Mouse (Mus musculus): ENCODE measurements around the gene Egln1. TPM values are rescaled to one million over a fixed set of nuclear protein-coding genes. Genes with fewer than 3 reads are reported as not detected.

The Egln1 gene
- total RNA-seq, 2 experiments from 2014 or later: 16.3 to 24.1 TPM

DNA sequence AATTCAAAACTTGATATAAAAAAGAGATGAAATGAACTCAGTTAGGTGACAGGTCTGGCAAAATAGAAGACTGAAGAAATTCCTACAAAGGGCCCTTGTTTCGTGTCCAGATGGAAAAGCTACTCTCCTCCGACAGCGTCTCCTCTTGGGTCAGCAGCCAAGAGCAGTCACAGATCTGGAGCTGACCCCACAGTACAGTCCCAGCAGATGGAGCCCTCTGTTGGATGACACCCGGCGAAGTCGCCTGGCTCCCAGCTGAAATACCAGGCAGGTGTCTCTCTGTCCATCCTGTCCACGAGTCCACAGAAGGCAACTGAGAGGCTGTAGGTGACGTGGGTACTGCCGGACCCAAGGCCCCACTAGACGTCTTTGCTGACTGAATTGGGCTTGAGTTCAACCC, 38.8 kb downstream of the Egln1 start:
- ATAC-seq (replicated peaks; ENCODE audit: poor library complexity, severe bottlenecking): no peak

DNA sequence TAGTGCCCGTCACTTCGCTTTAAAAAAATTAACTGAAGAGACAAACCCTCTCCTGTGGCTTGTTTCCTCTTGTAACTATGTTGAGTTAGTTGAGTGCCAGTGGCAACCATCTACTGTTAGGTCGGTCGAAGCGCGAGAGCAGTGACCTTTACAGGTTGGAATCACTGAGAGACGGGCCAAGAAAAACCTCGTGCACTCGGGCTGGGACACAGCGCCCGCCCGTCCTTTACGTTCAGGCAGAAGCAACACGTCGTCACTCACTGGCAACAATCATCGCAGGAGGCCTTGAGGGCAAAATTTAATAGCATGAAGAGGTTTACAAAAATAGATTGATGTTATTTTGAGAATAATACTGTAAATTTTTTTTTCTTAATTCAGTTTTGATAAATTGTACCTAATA, 39.2 kb downstream of the Egln1 start:
- ATAC-seq (replicated peaks; ENCODE audit: poor library complexity, severe bottlenecking): no peak

- no peak for ATAC-seq (replicated peaks; ENCODE audit: poor library complexity, severe bottlenecking)
These were observed 43.6 kb downstream of the Egln1 start for GRCm38 (mm10) chr8:124905482-124905881.

DNA sequence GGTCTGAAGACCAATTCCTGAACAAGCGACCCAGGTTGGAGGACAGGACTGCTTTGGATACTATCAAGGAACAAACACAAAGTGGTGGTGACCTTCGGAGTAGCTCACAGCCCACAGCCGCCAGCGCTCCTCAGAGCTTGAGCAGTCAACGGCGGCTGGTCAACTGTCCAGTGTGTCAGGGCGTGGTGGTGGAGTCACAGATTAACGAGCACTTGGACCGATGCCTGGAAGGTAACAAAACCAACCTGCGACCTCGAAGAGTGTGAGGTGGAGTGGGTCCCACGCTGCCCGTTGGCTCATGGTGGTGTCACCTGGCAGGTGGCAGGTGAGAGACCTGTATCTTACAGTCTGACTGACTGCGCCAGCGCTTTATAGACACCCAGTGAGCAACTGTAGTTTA, 45.9 kb downstream of the Egln1 start:
- no peak for ATAC-seq (replicated peaks; ENCODE audit: poor library complexity, severe bottlenecking)

- 0 out of 2 replicates have a peak, but pooled peaks have one; percentile 1 for ATAC-seq (replicated peaks; ENCODE audit: poor library complexity, severe bottlenecking)
These were observed 50.7 kb downstream of the Egln1 start for GRCm38 (mm10) chr8:124898251-124898905.

- peak; percentile 80 for ATAC-seq (replicated peaks; ENCODE audit: poor library complexity, severe bottlenecking)
These were observed 51.5 kb downstream of the Egln1 start, which contains the start of the genes Exoc8 and Sprtn for GRCm38 (mm10) chr8:124897386-124898250. Exoc8 (minus strand) TSS chr8:124897705. Sprtn (plus strand) TSS chr8:124897886.

DNA sequence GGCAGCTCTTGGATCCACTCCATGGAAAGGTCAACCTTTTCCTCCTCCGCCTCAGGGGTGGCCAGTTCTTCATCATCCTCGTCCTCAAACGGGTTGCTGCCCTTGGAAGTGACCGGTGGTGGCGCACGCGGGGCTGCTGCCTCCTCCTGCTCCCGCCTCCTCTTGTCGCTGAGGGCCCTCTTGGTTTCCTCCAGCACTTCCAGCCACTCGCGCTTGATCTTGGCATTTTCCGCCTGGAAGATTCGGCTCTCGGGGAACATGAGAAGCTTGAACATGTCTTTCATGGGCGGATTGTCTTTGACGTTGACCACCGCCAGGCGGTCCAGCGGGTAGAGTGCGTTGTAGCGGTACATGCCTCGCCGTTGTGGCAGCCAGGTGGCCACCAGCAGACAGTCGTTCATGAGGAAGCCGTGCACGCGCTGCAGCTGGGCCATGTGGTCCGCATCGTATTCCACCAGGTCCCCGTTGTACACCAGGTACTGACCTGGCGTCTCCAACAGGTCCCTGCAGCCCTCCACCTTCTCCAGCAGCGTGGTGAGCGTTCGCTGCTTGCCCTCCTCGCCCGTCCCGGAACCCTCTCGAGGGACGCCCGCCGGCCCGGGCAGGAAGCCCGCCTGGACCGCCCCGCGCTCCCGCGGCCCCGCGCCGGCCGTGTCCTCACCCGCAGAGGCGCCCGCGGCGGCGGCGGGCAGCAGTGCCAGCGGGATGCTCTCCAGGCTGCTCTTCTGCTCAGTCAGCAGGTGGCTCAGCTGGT, 52.3 kb downstream of the Egln1 start:
- ATAC-seq (replicated peaks; ENCODE audit: poor library complexity, severe bottlenecking): peak; percentile 49

- no peak for ATAC-seq (replicated peaks; ENCODE audit: poor library complexity, severe bottlenecking)
These were observed 53.0 kb downstream of the Egln1 start for GRCm38 (mm10) chr8:124896010-124896631.

DNA sequence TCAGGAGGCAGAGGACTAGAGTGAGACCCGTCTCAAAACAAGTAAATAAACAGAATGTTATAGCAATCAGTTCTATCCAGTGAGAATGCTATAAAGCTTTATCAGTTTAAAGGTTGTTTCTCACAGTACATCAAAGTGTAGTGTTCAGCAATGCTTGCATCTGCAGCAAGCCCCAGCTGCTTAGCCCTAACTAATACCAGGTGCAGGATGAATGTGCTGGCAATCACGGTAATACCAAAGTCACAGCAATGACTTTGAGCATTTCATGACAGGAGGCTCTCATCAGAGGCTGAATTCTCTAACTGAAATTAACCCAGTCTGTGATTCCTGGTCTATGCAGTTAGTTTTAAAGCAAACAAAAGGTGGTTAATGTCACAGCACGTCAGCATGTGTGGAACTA, 56.5 kb downstream of the Egln1 start:
- no peak for ATAC-seq (replicated peaks; ENCODE audit: poor library complexity, severe bottlenecking)

DNA sequence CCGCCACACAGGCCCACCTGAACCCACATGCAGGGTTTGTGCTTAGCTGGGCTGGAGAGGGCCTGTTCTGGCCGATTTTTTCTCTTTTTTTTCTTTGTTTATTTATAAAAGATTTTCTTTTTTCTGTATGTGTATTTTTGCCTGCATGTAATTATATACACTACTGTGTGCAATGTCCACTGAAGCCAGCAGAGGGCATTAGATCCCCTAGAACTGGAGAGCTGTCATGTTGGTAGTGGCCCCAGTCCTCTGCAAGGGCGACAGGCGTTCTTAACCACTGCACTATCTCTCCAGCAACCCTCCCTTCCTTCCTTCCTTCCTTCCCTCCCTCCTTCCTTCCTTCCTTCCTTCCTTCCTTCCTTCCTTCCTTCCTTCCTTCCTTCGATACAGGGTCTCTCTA, 60.7 kb downstream of the Egln1 start:
- ATAC-seq (replicated peaks; ENCODE audit: poor library complexity, severe bottlenecking): no peak

GRCm38 (mm10) chr8:124878946-124879526, 70.1 kb downstream of the Egln1 start:
- ATAC-seq (replicated peaks; ENCODE audit: poor library complexity, severe bottlenecking): no peak

- ATAC-seq (replicated peaks; ENCODE audit: poor library complexity, severe bottlenecking): no peak
These were observed 71.0 kb downstream of the Egln1 start for GRCm38 (mm10) chr8:124878141-124878540.

GRCm38 (mm10) chr8:124872690-124873089, 76.4 kb downstream of the Egln1 start:
- ATAC-seq (replicated peaks; ENCODE audit: poor library complexity, severe bottlenecking): no peak

DNA sequence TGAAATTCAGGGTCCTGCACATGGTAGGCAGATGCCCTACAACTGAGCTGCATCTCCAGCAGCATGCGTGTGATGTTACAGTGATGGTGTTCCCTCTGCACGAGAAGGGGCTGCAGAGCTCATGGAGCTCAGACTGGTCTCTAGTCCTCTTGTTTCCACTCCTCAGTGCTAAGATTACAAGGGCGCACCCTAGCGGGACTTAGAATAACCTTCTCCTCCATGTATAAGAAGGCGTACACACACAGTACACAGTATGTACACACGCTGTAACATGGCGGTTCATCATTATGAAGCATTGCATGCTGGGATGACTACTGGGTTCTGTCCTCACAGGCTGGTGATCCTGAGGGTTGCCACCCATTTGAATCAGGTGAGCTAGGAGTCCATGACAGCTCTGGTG, 77.0 kb downstream of the Egln1 start:
- no peak for ATAC-seq (replicated peaks; ENCODE audit: poor library complexity, severe bottlenecking)

DNA sequence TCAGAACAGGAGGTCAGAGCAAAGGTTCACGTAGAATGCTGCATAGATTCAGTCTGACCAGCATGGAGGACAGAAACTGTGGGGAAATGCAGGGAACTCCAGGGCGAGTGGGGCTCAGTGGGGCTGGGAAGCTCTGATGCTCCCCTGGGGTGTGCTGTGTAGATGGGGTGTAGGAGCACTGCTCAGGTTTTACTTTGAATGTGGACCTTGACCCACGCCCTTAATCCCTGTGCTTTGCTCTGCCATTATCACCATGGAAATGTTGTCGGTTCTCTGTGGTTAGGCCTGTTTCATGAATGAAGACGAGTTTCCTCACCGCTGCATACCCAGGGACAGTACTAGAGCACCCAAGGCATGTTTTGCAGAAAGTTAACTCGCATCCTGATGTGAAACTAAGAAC, 77.7 kb downstream of the Egln1 start:
- no peak for ATAC-seq (replicated peaks; ENCODE audit: poor library complexity, severe bottlenecking)

DNA sequence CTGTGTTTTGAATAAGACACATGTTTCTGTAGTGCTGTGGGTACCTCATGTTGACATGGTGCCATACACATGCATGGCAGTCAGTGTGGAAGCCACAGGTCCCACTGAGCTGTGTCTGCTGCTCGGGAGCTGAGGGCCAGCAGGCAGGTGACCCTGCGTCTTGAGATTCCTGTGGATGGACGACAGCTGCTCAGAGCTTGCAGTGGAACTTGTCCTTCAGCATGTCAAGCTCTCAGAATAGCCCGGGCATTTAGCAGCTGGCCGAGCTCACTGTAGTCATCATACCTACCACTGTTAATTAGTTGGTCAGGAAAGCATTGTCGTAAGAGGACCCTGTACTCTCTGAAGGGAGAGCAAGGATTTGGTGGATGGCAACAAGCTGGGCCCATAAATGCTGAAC, 79.4 kb downstream of the Egln1 start:
- no peak for ATAC-seq (replicated peaks; ENCODE audit: poor library complexity, severe bottlenecking)

GRCm38 (mm10) chr8:124867126-124867525, 82.0 kb downstream of the Egln1 start:
- no peak for ATAC-seq (replicated peaks; ENCODE audit: poor library complexity, severe bottlenecking)

- ATAC-seq (replicated peaks; ENCODE audit: poor library complexity, severe bottlenecking): peak; percentile 34
These were observed 82.5 kb downstream of the Egln1 start for GRCm38 (mm10) chr8:124866669-124867068.

DNA sequence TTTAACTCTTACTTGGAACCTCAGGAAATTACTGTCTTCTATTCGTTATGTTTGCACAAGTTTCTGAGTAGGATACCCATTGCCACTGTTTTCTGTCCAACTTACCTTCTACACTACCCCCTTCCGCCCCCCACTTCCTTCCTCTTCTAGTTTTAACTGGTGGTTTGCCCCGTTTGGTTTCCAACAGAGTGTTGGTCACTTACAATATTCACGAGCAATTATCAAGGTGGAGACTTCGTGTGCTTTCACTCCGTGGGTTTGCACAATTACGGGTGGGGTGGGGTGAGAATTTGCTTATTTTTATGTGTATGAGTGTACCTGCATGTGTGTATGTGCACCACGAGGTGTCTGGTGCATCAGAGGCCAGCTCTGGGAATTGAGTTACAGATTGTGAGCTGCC, 85.4 kb downstream of the Egln1 start:
- peak; percentile 38 for ATAC-seq (replicated peaks; ENCODE audit: poor library complexity, severe bottlenecking)

GRCm38 (mm10) chr8:124863163-124863677, 85.9 kb downstream of the Egln1 start:
- ATAC-seq (replicated peaks; ENCODE audit: poor library complexity, severe bottlenecking): no peak

All from granulocyte monocyte progenitor cell, adult 5-6 weeks (primary cell).